Mouse (Mus musculus) subcutaneous adipose tissue, adult 2 months (tissue): ENCODE measurements around the gene Rab3b. TPM values are rescaled to one million over a fixed set of nuclear protein-coding genes. Genes with fewer than 3 reads are reported as not detected.

ENCODE experiments used
- polyA plus RNA-seq: library from polyadenylated mRNA; depleted of rRNA; stranded (reverse); fragments of >200 nt; gene quantifications from 2 replicates; pipeline ENCODE4 v1.2.3, GENCODE M21; 2012; ENCODE audit warnings: low replicate concordance; rRNA removed

The Rab3b gene
- polyA plus RNA-seq: 0.56 and 2.6 TPM in 2 replicates

DNA sequence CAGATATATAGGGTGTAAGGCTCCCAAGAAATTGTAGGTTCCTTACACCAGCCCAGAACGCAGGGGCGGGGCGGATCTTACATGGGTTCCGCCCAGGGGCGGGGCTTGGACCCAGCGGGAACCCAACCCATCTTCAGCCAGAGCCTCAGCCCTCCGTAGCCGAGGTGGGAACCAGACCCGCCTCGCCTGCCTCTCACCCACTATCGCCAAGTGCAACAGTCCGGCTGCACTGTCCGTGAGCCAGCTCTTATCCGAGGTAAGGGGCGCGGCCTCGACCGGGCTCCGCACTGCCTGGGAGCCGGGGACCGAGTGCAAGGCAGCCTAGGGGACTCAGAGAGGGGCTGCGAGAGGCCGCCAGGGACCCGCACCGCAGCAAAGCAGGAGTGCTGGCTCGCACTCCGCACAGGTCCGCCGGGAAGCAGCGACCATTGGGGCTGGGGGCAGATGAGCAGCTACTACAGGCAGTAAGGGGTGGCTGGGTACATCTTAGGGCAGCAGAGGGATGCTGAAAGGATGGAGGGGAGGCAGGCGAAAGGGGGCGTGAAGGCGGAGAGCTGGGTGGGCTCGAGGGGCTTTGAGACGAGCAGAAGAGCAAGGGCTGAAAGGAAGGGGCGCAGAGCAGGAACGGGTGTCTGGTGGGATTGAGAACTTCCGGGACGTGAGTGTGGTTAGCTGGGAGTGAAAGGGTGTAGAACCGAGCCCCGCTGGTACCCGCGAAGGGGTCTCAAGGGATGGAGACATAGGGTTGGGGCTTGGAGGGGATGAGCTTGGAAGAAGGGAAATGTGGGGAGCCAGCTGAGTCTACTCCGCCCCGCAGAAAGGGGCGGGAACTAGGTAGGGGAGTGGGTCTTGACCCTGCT is at the start of gene Rab3b:
Rab3b (plus strand) TSS at position 101 of the 860 bp plus-strand sequence.

DNA sequence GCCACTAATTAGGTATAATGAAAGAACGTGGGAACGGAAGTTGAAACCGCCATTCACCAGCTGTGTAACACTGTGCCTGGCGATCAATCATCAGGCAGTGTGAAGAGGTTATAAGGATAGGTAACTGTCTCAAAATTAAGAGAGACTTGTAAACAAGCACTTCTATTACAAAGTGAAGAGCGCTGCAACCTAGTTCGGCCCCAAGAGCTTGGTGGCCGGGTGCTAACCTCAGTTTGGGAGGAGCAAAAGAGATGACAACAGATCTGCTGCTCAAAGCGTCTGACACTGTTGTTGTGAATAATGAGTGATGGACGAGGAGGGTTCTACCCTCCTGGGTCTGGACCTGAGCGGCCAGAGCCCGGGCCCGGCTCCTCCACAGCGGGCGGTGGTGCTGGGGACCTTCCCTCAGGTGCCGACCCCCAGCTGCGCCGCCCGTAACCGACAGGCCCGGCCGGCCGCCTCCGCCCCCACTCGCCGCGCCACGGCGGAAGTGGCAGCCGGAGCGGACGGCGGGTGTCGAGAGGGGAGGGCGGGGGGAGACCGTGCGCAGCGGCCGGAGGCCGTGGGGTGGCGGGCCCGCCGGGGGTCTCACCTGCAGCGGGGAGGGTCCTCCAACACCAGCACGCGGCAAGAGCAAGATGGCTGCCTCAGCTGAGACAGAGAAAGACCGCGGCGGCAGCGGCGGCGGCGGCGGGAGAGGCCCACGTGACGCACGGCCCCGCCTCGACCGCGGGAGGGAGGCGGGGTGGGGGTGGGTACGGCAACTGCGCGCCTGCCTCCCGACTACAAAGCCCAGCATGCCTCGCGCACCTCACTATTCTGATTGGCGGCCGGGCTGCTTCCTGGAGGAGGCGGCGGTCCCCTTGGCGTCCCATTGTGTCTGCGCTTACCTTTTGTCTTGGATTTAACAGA is 45.7 kb upstream of the Rab3b start, which contains the start of gene Btf3l4:
Btf3l4 (minus strand) TSS at position 699 of the 912 bp plus-strand sequence.

DNA sequence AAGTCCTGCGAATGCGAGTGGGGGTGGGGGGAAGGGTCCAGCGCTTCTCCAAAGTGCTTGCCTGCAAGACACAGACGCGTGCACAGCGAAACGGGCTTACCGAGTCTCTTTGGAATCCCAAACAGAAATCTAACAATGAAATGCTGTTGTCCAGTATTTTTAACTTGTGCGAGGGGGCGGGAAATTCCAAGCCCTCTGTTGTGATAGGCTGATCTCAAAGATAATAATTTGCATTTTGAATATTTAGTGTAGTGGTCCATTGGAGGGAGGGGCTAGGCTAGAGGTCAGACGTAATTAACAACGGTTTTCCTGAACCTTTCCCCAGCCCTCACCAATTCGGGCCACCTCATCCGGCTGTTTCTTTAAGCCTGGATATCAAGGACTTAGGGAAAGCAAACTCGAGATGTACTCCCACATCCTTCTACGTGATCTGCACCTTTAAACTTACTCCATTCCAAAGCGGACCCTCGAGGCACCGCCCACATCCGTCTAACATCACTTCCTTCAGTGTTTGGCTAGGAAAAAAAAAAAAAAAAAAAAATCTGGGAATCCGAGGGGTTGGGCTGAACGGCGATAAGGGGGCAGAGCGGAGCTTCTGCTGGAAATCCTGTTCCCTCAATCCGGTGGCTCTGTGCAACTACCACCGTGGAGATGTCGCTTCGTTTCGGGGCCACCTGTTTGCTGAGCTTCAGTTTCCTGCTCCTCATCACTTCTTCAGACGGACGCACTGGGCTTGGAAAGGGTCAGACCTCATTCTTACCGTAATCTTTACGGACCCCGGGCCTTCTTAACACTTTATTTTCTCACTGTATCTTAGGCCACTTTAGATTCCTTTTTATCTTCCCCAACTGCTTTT is 44.5 kb upstream of the Rab3b start, which contains the start of gene Txndc12:
Txndc12 (plus strand) TSS at position 487 of the 856 bp plus-strand sequence.

GRCm38 (mm10) chr4:108847715-108848504 is 31.0 kb upstream of the Rab3b start, which contains the start of gene Kti12:
Gene Kti12, plus strand, starts transcription at chr4:108847785.

DNA sequence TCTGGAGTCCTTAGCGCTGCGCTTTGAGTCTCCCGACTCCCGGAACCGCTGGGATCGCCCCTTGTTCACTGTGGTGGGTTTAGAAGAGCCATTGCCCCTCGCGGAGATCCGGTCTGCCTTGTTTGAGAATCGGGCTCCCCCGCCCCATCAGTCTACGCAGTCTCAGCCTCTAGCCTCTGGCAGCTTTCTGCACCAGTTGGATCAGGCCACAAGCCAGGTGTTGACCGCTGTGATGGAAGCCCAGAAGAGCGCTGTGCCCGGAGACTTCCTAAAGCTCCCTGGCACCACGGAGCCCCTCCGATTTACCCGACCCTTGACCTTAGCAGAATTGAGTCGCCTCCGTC is 30.4 kb upstream of the Rab3b start, which contains the start of gene A730015C16Rik:
A730015C16Rik (minus strand) TSS at position 115 of the 344 bp plus-strand sequence.

Other genes starting within 250 kb of the Rab3b start
- 0.08 and 0.10 TPM in 2 replicates for gene 3110021N24Rik, start 159.4 kb upstream of the Rab3b start, polyA plus RNA-seq
- 6.1 and 9.8 TPM in 2 replicates for gene Zfyve9, start 98.3 kb upstream of the Rab3b start, polyA plus RNA-seq
- gene Btf3l4, start 45.4 kb upstream of the Rab3b start, polyA plus RNA-seq: 16.3 and 18.1 TPM in 2 replicates
- gene Txndc12, start 44.5 kb upstream of the Rab3b start, polyA plus RNA-seq: 28.2 and 28.7 TPM in 2 replicates
- gene Kti12, start 31.3 kb upstream of the Rab3b start, polyA plus RNA-seq: 23.3 and 51.2 TPM in 2 replicates
- 0.16 TPM in 1 of 2 replicates, not detected in the other for gene A730015C16Rik, start 30.4 kb upstream of the Rab3b start, polyA plus RNA-seq
- 41.9 and 45.2 TPM in 2 replicates for gene Nrd1, start 121.6 kb downstream of the Rab3b start, polyA plus RNA-seq